Mouse (Mus musculus): ENCODE measurements around the gene Fhit. TPM values are rescaled to one million over a fixed set of nuclear protein-coding genes. Genes with fewer than 3 reads are reported as not detected.

Fhit gene
- total RNA-seq, 2 experiments from 2014 or later: 8.8 to 9.7 TPM

- peak; percentile 42; the same call in 1 of the 2 replicates for ATAC-seq (replicated peaks; ENCODE audit: poor library complexity)
Measured at GRCm38 (mm10) chr14:10526800-10527199, 635.0 kb downstream of the Fhit start.

- no peak for ATAC-seq (replicated peaks; ENCODE audit: poor library complexity)
Measured at GRCm38 (mm10) chr14:10525786-10526185, 636.0 kb downstream of the Fhit start.

GRCm38 (mm10) chr14:10514026-10514425 lies 647.8 kb downstream of the Fhit start:
- ATAC-seq (replicated peaks; ENCODE audit: poor library complexity): no peak

GRCm38 (mm10) chr14:10509252-10509651 lies 652.6 kb downstream of the Fhit start:
- no peak for ATAC-seq (replicated peaks; ENCODE audit: poor library complexity)

- ATAC-seq (replicated peaks; ENCODE audit: poor library complexity): no peak
Measured at GRCm38 (mm10) chr14:10507560-10507959, 654.3 kb downstream of the Fhit start.

GRCm38 (mm10) chr14:10485798-10486197 lies 676.0 kb downstream of the Fhit start:
- ATAC-seq (replicated peaks; ENCODE audit: poor library complexity): no peak

GRCm38 (mm10) chr14:10482851-10483613 lies 678.8 kb downstream of the Fhit start:
- no peak for ATAC-seq (replicated peaks; ENCODE audit: poor library complexity)

- ATAC-seq (replicated peaks; ENCODE audit: poor library complexity): no peak
Measured at GRCm38 (mm10) chr14:10481370-10481769, 680.5 kb downstream of the Fhit start.

GRCm38 (mm10) chr14:10480681-10481080 lies 681.2 kb downstream of the Fhit start:
- ATAC-seq (replicated peaks; ENCODE audit: poor library complexity): no peak

GRCm38 (mm10) chr14:10453001-10453861 lies 708.6 kb downstream of the Fhit start:
- peak; percentile 91 for ATAC-seq (replicated peaks; ENCODE audit: poor library complexity)

GRCm38 (mm10) chr14:10452234-10452633 lies 709.6 kb downstream of the Fhit start:
- peak; percentile 18 for ATAC-seq (replicated peaks; ENCODE audit: poor library complexity)

- ATAC-seq (replicated peaks; ENCODE audit: poor library complexity): no peak
Measured at GRCm38 (mm10) chr14:10445360-10445759, 716.5 kb downstream of the Fhit start.

GRCm38 (mm10) chr14:10439007-10439749 lies 722.7 kb downstream of the Fhit start:
- peak; percentile 93 for ATAC-seq (replicated peaks; ENCODE audit: poor library complexity)

- ATAC-seq (replicated peaks; ENCODE audit: poor library complexity): no peak
Measured at GRCm38 (mm10) chr14:10436193-10436592, 725.6 kb downstream of the Fhit start.

- no peak for ATAC-seq (replicated peaks; ENCODE audit: poor library complexity)
Measured at GRCm38 (mm10) chr14:10432502-10432901, 729.3 kb downstream of the Fhit start.

- ATAC-seq (replicated peaks; ENCODE audit: poor library complexity): peak; percentile 87
Measured at GRCm38 (mm10) chr14:10430396-10431000, 731.3 kb downstream of the Fhit start.

GRCm38 (mm10) chr14:10423499-10423898 lies 738.3 kb downstream of the Fhit start:
- ATAC-seq (replicated peaks; ENCODE audit: poor library complexity): no peak

GRCm38 (mm10) chr14:10422261-10422660 lies 739.6 kb downstream of the Fhit start:
- no peak for ATAC-seq (replicated peaks; ENCODE audit: poor library complexity)

GRCm38 (mm10) chr14:10415068-10415467 lies 746.8 kb downstream of the Fhit start:
- no peak for ATAC-seq (replicated peaks; ENCODE audit: poor library complexity)

GRCm38 (mm10) chr14:10409306-10409962 lies 752.4 kb downstream of the Fhit start:
- no peak for ATAC-seq (replicated peaks; ENCODE audit: poor library complexity)
